Mouse (Mus musculus): ENCODE results near the gene Pola1.

Pola1 gene

GRCm38 (mm10) chrX:93631657-93632449 is at the start of gene Pola1:
Pola1 (minus strand) TSS chrX:93632155.
- peak; percentile 41 to 52 for DNase-seq (ENCODE audit: low spot score in 2 of 2)

GRCm38 (mm10) chrX:93676228-93676627 is 44.3 kb upstream of the Pola1 start:
- DNase-seq (ENCODE audit: low spot score in 2 of 2): no peak

DNA sequence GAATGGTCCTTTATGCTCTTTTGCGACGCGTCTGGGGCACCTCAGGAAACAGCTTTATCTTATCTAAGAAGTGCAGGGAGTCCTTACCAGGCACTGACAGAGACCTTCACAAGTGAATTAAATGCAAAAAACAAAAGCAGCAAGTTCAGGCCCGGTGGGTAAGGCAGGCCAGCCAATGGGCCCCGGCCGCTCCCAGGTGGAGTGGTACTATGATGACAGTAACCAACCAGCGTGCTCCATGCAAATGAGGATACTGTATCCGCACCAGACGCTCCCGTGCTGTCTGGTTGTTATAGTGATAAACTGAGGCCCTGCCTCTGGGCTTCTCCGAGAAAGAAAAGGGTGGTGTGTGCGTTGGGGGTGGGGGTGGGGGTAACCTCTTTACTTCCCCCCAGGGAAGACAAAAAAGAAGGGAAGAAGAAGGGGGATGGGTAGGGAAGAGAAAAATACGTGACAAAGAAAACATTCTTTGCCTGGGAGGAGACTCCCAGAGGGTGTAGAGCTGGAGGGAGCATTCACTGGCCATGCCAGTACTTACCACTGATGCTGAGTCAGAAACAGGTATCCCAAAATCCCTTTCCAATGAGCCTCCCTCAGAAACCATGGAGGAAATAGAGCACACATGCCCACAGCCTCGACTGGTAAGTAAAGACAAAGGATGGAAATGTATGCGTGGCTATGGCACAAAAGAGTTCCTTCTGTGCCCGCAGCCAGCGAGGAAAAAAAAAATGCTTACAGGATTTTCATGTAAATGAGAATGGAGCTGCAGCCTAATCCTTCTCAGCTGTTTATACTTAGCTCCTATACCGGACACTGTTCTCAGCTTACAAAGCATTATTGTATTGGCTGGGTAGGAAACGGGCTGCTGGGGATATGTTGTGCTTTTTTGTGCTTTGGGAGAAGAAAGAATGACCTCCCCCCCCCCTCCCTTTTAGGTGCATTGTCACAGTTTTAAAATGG is 43.2 kb upstream of the Pola1 start:
- peak; percentile 7 to 21 for DNase-seq (ENCODE audit: low spot score in 2 of 2)

- DNase-seq (ENCODE audit: low spot score in 2 of 2): no peak
Observed at GRCm38 (mm10) chrX:93674432-93674831, 42.5 kb upstream of the Pola1 start.

DNA sequence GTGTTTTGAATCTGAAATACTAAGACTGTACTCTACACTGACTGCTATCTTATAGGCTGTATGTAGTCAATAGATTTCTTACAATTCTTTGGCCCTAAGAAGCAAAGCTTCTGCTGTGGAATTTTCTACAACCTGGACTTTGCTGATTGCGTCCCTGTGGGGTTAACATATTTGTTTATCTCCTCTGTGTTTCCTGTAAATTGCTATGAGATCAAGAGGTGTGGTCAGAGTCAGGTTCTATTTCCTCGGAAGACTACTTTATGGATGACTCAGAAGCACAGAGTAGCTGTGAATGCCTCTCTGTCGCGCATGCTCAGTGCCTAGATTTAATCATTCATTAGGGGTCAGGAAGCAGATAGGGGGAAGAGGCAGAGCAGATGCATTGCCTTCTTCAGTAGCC is 32.8 kb upstream of the Pola1 start:
- DNase-seq (ENCODE audit: low spot score in 2 of 2): no peak

GRCm38 (mm10) chrX:93663919-93664586 is 32.1 kb upstream of the Pola1 start:
- DNase-seq (ENCODE audit: low spot score in 2 of 2): no peak

- DNase-seq (ENCODE audit: low spot score in 2 of 2): no peak
Observed at GRCm38 (mm10) chrX:93655153-93655552, 23.2 kb upstream of the Pola1 start.

DNA sequence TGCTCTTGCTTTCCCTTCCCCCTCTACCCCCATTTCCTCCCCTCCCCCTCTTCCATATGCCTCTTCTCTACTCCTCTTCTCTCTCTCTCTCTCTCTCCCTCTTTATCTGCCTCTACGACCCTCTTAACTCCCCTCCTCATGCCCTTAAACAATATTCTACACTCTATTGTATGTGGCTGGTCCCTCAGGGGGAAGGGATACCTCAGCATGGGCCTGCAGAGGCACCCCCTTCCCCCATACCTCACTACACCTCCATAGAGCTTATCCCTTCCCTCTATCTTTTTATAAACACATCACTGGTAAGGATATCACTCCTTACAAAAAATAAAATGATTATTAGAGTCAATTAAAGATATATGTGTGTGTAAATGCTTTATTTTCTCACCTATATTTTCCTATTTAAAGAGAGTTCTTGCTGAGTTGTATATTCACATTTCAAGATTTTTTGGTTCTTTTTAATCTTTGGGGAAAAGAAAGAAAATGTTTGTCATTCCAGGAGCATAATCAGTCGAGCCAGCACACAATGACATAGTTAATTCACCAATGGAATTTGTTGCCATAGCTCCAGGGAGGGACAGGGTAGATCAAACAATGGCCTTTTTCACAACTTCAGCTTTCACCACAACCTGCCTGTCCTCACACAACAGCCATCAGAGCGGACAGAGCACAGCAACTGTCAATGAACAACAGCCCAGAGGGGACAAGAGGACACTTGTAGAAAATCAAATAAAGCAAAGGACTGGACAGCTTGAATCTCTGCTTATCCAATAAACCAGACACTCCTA is 22.5 kb upstream of the Pola1 start, which contains the start of gene Pcyt1b:
TSS of gene Pcyt1b (plus strand) at position 646 of the 785 bp plus-strand sequence.
- DNase-seq (ENCODE audit: low spot score in 2 of 2): no peak

DNA sequence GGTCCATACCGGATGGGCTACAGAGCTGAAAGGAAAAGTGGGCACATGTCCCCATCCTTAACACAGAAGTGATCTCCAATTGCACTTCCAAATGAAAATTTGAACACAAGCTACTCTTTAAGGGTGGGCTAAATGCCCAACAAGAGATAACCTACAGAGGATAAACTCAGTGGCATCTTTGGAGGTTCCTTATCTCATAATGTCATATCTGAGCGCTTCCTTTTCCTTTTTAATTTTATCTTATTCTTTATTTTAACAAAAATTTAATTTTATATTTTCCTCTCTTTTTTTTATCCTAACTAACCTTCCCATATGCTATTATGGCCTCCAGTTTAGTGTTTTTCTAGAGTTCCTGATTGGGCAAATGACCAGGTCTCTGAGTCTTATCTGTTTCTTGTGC is 18.8 kb upstream of the Pola1 start:
- DNase-seq (ENCODE audit: low spot score in 2 of 2): no peak

DNA sequence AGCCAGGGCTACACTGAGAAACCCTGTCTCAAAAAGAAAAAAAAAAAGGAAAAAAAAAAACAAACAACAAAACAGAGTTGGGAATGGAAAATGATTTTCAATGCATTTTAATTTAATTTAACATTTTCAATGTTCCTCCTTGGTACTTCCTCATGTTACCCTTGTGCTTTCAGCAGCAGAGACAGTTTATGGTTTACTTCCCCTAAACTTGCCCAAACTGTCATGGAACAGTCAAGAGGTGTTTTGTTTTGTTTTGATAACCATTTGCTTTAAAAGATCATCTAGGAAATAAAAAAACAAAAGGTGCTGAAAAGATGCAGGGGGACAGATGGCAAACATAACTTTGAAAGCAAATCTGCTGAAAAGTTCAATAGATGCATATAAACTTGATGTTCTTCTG is 12.1 kb upstream of the Pola1 start:
- no peak for DNase-seq (ENCODE audit: low spot score in 2 of 2)

GRCm38 (mm10) chrX:93643600-93643999 is 11.6 kb upstream of the Pola1 start:
- no peak for DNase-seq (ENCODE audit: low spot score in 2 of 2)

DNA sequence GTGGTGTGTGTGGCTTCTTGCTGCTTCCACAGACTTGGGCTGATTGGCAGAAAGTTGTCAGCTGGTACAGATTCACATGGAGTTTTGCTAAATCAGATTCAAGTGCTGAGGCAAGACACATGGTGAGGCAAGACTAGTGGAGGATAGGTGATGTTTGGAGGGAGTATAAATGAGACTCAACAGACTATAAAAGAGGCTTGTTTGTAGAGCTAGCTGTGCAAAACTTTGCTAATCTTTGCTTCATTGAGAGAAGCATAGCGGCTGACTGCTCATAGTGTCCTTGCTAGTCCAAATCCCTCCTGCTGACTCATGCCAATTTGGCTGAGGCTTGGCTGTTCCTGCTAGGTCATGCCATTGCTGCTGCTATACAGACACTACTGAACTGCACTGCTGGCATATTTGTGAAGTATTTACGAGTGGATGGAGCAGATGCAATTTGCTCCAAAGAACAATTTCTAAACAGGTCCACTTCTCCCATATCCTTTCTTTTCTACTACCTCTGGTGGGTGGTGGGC is 3.0 kb upstream of the Pola1 start:
- DNase-seq (ENCODE audit: low spot score in 2 of 2): no peak

DNA sequence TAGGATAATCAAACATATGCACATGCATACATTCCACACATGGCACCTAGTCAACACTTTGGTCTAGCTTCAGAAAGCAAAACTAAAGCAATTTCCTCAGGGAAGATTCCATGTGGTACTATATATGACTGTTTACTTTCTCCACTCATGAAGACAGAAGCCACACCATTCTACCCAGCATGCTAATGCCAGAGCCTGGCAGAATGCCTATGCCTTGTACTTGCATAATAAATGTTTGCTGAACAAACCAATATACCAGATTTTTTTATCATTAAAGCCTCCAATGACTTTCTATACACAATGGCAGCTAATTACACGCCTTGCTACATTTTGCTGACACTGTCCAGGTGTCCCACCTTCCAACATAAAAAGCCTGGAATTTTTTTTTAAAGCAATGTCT is 1.7 kb downstream of the Pola1 start:
- no peak for DNase-seq (ENCODE audit: low spot score in 2 of 2)

DNA sequence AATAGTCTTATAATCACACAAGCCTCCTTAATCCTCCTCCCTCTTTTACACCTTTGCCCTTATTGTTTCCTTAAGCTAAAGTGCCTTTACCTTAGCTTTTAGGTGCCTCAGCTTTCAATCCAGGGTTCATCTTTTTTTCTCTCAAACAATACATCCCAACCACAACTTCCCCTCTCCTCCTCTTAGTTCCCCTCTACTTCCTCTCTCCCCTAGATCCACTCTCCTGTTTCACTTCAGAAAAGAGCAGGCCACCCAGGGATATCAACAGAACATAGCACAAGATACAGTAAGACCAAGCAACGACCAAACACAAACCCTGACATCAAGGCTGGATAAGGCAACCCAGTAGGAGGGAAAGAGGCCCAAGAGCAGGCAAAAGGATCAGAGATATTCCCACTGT is 29.7 kb downstream of the Pola1 start:
- no peak for DNase-seq (ENCODE audit: low spot score in 2 of 2)

DNA sequence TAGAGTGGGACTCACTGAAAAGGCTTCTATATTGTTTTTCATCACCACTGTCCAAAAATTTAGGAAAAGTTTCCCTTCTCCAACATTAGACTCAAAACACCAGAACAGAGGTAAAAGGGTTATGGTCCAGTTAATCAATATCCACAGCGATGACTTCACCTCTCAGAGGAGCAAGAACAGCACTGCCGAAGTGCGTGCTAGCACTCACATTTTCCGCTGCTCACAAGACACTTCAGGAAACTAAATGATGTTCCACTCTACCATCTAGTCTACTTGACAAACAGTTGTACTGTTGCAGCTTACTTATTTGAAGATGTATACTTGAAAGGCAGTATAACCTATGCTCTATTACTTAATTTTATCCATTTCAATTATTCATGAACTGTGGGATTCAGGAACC is 37.7 kb downstream of the Pola1 start:
- no peak for DNase-seq (ENCODE audit: low spot score in 2 of 2)

GRCm38 (mm10) chrX:93580931-93581330 is 51.0 kb downstream of the Pola1 start:
- DNase-seq (ENCODE audit: low spot score in 2 of 2): no peak

- no peak for DNase-seq (ENCODE audit: low spot score in 2 of 2)
Observed at GRCm38 (mm10) chrX:93557171-93557570, 74.8 kb downstream of the Pola1 start.

- no peak for DNase-seq (ENCODE audit: low spot score in 2 of 2)
Observed at GRCm38 (mm10) chrX:93539779-93540178, 92.2 kb downstream of the Pola1 start.

DNA sequence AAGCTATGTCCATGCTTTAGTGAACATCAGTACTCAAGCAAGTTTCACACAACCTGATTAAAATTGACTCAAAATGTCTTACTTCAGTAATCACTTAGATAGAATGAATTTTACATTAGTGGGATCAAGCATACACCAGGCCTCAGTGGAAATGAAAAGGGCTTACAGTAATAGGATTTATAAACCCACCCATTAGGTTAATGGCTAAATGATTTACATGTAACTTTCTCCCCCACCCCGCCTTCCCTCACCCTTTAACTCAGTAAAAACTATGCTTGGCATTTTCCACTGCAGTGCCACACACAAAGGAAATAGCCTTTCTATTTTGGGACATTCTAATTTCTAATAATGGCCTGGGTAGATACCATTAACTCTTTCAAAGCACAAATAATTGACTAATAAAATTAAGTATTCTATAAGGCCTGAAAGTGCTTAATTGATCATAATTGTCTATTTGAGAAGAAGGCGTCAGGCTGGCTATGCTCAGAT is 129.0 kb downstream of the Pola1 start:
- DNase-seq (ENCODE audit: low spot score in 2 of 2): no peak

DNA sequence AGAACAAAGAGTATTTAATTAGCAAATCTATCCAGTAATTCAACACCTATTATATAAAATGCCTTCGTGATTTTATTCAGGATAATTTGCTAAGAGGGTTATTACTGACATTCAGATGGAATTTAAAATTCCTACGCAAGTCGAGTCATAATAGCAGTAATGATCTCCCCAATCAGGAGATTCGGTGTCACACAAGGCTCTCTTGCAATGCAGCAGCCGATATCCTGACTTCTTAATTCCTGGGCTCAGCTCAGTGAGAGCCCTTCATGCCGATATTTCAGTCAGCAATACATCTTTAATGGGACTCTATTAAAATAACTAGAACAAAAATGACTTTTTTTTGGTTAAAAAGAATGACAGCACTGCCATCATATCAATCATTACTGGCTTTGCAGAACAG is 134.4 kb downstream of the Pola1 start:
- DNase-seq (ENCODE audit: low spot score in 2 of 2): no peak

- no peak for DNase-seq (ENCODE audit: low spot score in 2 of 2)
Observed at GRCm38 (mm10) chrX:93465711-93466110, 166.2 kb downstream of the Pola1 start.

Data from natural killer cell, adult 2 months (primary cell).